Mouse (Mus musculus) spleen, postnatal 36 days (tissue): ENCODE measurements at regions not wholly inside any gene's neighbourhood (a gene's known extent, or its start where the extent isn't known, plus 50 kb on each side); places are given as distances from the start of the nearest gene placed in this dataset.
A peak's percentile ranks its signal among the peaks of the same experiment; 100 is the strongest.

ENCODE experiments used
- DNase-seq, 2 experiments: peaks; one replicate each; pipeline ENCODE4 v3.0.0; 2022; ENCODE audit warnings: low spot score in 2 of 2, mixed read lengths in 1 of 2

DNA sequence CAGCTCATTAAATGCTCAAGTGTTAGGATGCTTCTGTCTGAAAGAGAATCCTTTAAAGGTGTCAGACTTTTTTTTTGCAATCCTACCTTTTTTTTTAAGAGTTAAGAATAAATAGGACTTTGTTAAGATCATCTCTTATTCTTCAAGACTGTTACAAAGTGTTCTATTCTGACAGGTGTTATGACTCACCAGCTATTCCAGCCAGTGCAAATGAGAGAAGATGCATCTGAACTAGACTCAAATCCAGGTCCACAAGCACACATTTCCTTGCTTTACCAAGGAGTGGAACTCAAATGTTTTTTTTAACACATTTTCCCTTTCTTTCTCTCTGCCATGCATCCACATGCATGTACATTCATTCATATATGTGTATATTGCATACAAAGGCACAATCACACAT lies 98.4 kb upstream of the Atp10a start:
- no peak for DNase-seq

DNA sequence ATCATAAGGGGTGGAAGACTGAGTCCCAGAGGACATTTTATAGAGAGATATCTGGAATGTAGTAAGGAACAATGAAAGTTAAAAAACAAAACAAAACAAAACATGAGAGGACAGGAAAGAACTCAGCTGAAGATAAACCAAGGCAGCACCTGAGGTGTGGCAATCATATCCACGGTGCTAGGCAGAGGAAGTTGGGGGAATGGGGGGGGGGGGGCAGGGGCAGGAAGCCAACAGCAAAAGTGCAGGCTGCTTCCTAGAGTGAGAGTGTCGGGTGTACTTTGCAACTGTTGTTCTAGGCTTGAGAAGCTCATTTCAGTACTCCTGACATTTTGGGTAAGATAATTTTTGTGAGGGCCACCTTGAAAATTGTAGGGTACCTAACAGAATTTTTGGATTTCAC lies 87.2 kb upstream of the Atp10a start:
- DNase-seq = no peak

DNA sequence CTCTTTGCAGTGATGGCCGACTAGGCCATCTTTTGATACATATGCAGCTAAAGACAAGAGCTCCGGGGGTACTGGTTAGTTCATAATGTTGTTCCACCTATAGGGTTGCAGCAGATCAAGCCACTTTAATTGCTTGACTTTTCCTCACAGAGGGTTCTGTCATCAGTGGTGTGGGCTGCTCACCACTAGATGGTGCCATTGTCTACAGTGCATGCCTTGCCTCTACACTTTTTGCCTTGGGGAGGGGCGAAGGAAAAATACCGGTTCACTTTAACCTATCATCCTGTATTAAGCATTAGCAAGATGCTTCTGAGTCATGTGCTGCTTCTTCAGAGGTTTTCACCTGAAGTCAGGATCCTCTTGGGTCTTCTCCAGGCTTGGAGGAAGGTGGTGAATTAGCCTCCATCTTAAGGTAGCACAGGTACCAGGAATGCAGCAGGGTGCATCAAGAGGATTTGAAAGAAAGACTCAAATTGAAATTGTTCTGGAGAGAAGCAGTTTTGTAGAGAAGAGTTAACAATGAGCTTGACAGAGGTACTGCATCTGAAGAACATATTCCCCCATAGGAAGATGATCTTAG lies 71.6 kb upstream of the Atp10a start:
- DNase-seq = peak; percentile 5 to 22

DNA sequence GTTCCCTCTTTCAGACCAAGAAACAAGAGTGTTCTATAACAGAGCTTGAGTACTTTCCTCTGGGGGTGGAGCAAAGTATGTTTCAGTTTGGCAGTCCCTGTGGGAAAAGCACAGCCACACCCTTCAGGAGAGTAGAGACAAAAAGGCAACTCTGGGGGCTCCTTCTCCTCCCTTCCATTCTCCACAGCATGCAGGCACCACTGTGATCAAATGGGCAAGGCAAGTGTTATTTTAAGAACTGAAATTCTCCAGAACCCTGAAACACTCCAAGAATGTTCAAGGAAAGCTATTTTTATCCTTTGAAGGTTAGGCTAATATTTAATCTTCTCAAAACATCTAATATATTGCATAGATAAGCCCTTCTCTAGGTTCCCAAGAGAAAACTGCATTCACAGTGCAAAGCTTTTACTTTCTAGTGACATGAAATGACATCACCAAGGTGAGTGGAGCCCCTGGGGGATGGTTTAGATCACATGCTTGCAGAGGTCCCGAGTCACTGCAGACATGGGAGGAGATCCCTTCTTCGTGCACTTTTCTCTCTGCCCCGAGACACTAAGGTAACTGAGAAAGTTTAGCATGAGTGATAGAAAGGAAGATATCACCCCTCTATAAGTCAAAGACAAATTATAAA lies 70.2 kb upstream of the Atp10a start:
- no peak for DNase-seq

DNA sequence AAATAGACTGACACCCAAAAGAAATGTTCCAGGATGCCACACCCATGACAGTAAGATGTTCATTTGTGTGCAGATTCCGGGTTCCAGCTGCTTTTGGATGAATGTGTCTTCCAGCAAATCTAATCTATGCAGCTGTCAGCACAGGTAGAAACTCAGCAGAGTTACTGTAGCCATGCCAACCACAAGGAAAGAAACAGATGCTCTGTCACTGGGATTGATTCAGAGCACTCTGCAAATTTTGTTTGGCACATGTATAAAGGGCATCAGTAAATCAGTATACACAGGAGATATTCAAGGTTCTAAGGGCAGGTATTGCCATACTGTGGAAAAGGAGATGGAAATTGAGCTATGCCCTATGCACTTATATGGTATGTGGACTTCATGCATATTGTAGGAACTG lies 60.0 kb upstream of the Atp10a start:
- no peak for DNase-seq
